In genomic region chr4:109419563-109419962, GRCm38 (mm10) we compare ENCODE assay signal across 21 mouse cellular contexts. TPM values are rescaled to one million over a fixed set of nuclear protein-coding genes. Genes with fewer than 3 reads are reported as not detected.
DNase-seq lines count a peak whose midpoint lies in the region; ATAC-seq and TF ChIP-seq lines count a peak whose summit lies in the region.
"Had no signal": no experiment of that assay in that cellular context is flagged by ENCODE, and none has a peak within 500 bp of the region (broad histone marks: within the 10 kb centered on the region; RNA-seq: fewer than 3 reads in every experiment).

No protein-coding gene starts in this region.

- no peaks in the 10 kb centered on the region for H3K27me3 ChIP-seq in liver, adult 2 months (ENCODE audit: control insufficient read depth, insufficient read depth, low read length)
- H3K27me3 ChIP-seq in liver, postnatal 0 days (ENCODE audit: insufficient read depth, low read length) = no peaks in the 10 kb centered on the region
- no peaks in the 10 kb centered on the region for H3K27me3 ChIP-seq in kidney, embryonic 16.5 days (ENCODE audit: insufficient read depth, low read length)
- H3K27me3 ChIP-seq: limb, embryonic 13.5 days; liver, embryonic 12.5 days; midbrain, embryonic 12.5 days; neural tube, embryonic 12.5 days had no signal

- H3K4me2 ChIP-seq in liver, postnatal 0 days (ENCODE audit: low read depth, low read length) = no peak overlapping the region
- H3K4me2 ChIP-seq in kidney, embryonic 16.5 days (replicated peaks; ENCODE audit: low read depth, low read length) = no peak overlapping the region
- H3K4me2 ChIP-seq: hindbrain, embryonic 14.5 days; limb, embryonic 13.5 days; liver, embryonic 12.5 days; midbrain, embryonic 12.5 days; neural tube, embryonic 12.5 days had no signal

- no peak for TF ChIP-seq POLR2A in liver, adult 2 months (IDR thresholded peaks at IDR 0.05; ENCODE audit: extremely low read depth, insufficient read depth, low read length)

- no peaks in the 10 kb centered on the region for H3K36me3 ChIP-seq in liver, adult 2 months (ENCODE audit: control insufficient read depth, insufficient read depth, low read length)
- no peaks in the 10 kb centered on the region for H3K36me3 ChIP-seq in liver, postnatal 0 days (replicated peaks; ENCODE audit: insufficient read depth, low read length)
- no peaks in the 10 kb centered on the region for H3K36me3 ChIP-seq in kidney, embryonic 16.5 days (ENCODE audit: insufficient read depth, low read length)
- H3K36me3 ChIP-seq: limb, embryonic 13.5 days; midbrain, embryonic 12.5 days; neural tube, embryonic 12.5 days had no signal

- 0 out of 2 replicates have a peak overlapping the region, but pooled peaks have one; percentile 10 for H3K27ac ChIP-seq in liver, adult 2 months (replicated peaks; ENCODE audit: insufficient read depth, low read depth, low read length)
- no peak overlapping the region for H3K27ac ChIP-seq in liver, postnatal 0 days (ENCODE audit: low read depth)
- peak overlapping the region; percentile 19 for H3K27ac ChIP-seq in kidney, embryonic 16.5 days (ENCODE audit: low read length)
- H3K27ac ChIP-seq: hindbrain, embryonic 14.5 days; limb, embryonic 13.5 days; midbrain, embryonic 12.5 days; neural tube, embryonic 12.5 days had no signal

- H3K9me3 ChIP-seq in liver, postnatal 0 days (ENCODE audit: low read length) = no peaks in the 10 kb centered on the region
- H3K9me3 ChIP-seq in kidney, embryonic 16.5 days (ENCODE audit: low read length) = no peaks in the 10 kb centered on the region
- H3K9me3 ChIP-seq: limb, embryonic 13.5 days; liver, embryonic 12.5 days; megakaryocyte, embryonic 14.5 days; midbrain, embryonic 12.5 days; neural tube, embryonic 12.5 days had no signal

- DNase-seq in liver, adult 2 months (ENCODE audit: extremely low read depth, low read depth, low spot score) = peak; percentile 43
- no peak for DNase-seq in liver, postnatal 0 days
- peak; percentile 53 to 69 for DNase-seq in kidney, adult 8-10 months
- DNase-seq in left cerebral cortex, postnatal 36 days (ENCODE audit: low spot score in 2 of 2) = no peak
- no peak for DNase-seq in embryo, embryonic 9.5 days (ENCODE audit: extremely low spot score)
- DNase-seq: adrenal gland, postnatal 25 days; cerebellum, adult 18-20 months; cerebellum, postnatal 10 days; right cerebral cortex, adult 18-20 months; spleen, adult 18-20 months; thymus, postnatal 4 days had no signal

- no peak for ATAC-seq in liver, postnatal 0 days
- ATAC-seq in kidney, embryonic 16.5 days (ENCODE audit: low FRiP score, low TSS enrichment) = peak; percentile 29; the same call in 1 of the 2 replicates
- ATAC-seq: forebrain, embryonic 16.5 days had no signal

- intact Hi-C loops in left cerebral cortex, postnatal 36 days (cut with DNase I) = no loop called here

- H3K9ac ChIP-seq in liver, adult 2 months (ENCODE audit: low read depth, low read length) = no peak overlapping the region
- no peak overlapping the region for H3K9ac ChIP-seq in liver, postnatal 0 days (replicated peaks)
- no peak overlapping the region for H3K9ac ChIP-seq in kidney, embryonic 16.5 days (replicated peaks; ENCODE audit: low read length)
- H3K9ac ChIP-seq: hindbrain, embryonic 14.5 days; limb, embryonic 13.5 days; liver, embryonic 12.5 days; midbrain, embryonic 12.5 days; neural tube, embryonic 12.5 days had no signal

- WGBS in liver, adult 2 months = 62% methylated on average over 4 of the region's 4 CpGs
- WGBS in liver, postnatal 0 days (ENCODE audit: insufficient replicate concordance) = 85% methylated on average over 4 of the region's 4 CpGs
- 75% methylated on average over 4 of the region's 4 CpGs for WGBS in kidney, embryonic 16.5 days

- no peaks in the 10 kb centered on the region for H3K79me2 ChIP-seq in liver, adult 2 months (ENCODE audit: control insufficient read depth, insufficient read depth, low read length)

- no peak overlapping the region for H3K4me3 ChIP-seq in liver, adult 2 months (ENCODE audit: insufficient read depth, low read depth, low read length)
- no peak overlapping the region for H3K4me3 ChIP-seq in liver, postnatal 0 days (ENCODE audit: low read depth, low read length)
- H3K4me3 ChIP-seq in kidney, embryonic 16.5 days (ENCODE audit: low read length) = no peak overlapping the region
- H3K4me3 ChIP-seq: erythroblast, embryonic 14.5 days; limb, embryonic 13.5 days; liver, embryonic 12.5 days; megakaryocyte, embryonic 14.5 days; midbrain, embryonic 12.5 days; myocyte; neural tube, embryonic 12.5 days had no signal

- no peak for TF ChIP-seq EP300 in liver, postnatal 0 days (IDR thresholded peaks at IDR 0.05; ENCODE audit: low read depth)

- no peak for TF ChIP-seq CTCF in liver, adult 2 months (IDR thresholded peaks at IDR 0.05; ENCODE audit: low read depth, low read length)
- TF ChIP-seq CTCF in liver, postnatal 0 days (IDR thresholded peaks at IDR 0.05; ENCODE audit: low read depth) = no peak

- H3K4me1 ChIP-seq in liver, adult 2 months (ENCODE audit: control insufficient read depth, insufficient read depth, low read length) = no peaks in the 10 kb centered on the region; the same call in 1 of the 2 replicates
- H3K4me1 ChIP-seq in liver, postnatal 0 days (ENCODE audit: insufficient read depth) = no peaks in the 10 kb centered on the region; the same call in 1 of the 2 replicates
- H3K4me1 ChIP-seq in kidney, embryonic 16.5 days (ENCODE audit: insufficient read depth, low read length) = peaks cover 9% of the 10 kb centered on the region

RNA-seq across cellular contexts. Expression of gene Ttc39a, which starts 13.1 kb away (rescaled TPM):
- 1.4 and 1.7 TPM in 2 replicates for total RNA-seq in liver, adult 2 months (2014; rRNA removed)
- polyA plus RNA-seq in liver, adult 2 months (2012; rRNA removed) = 1.1 and 2.5 TPM in 2 replicates
- polyA plus RNA-seq in liver, postnatal 0 days (2015; fragmentation: Nextera tagmentation; extraction: Ambion mirVana) = 5.0 and 5.4 TPM in 2 replicates
- polyA plus RNA-seq in kidney, embryonic 16.5 days (2015; fragmentation: Nextera tagmentation; extraction: Ambion mirVana) = 4.8 and 6.0 TPM in 2 replicates
- 1 to 10 TPM; 3.1 TPM for total RNA-seq in left cerebral cortex, postnatal 36 days (2021)

Comparison
In these comparisons a context has a peak if more than half of its experiments do, and no peak if none do; other contexts are left out.
1. DNase-seq: peak in liver, adult 2 months (single experiment) and kidney, adult 8-10 months (2 of 2); none in liver, postnatal 0 days (single experiment), left cerebral cortex, postnatal 36 days (0 of 2) and embryo, embryonic 9.5 days (single experiment).